Mouse (Mus musculus) midbrain, embryonic 11.5 days (tissue): ENCODE data around the gene Kmt5c. TPM values are rescaled to one million over a fixed set of nuclear protein-coding genes. Genes with fewer than 3 reads are reported as not detected.

Experiments used
- ATAC-seq: fragments of 200-750 bp; cut with Nextera tagmentation; 2 replicates; pipeline ENCODE4 v1.8.0; 2017; ENCODE audit warnings: moderate TSS enrichment, moderate library complexity; ENCODE audit not compliant: low FRiP score
- DNase-seq: peaks from one replicate; pipeline ENCODE4 v3.0.0; 2015; ENCODE audit warnings: low spot score; ENCODE audit errors: missing footprints
- H3K27ac ChIP-seq: fragments of 300-500 bp; sonication (generic); 2 replicates; pipeline ENCODE4 v1.5.1; 2014; ENCODE audit warnings: low read depth, low read length
- H3K27me3 ChIP-seq: fragments of 300-500 bp; sonication (generic); 2 replicates; pipeline ENCODE4 v1.6.1; 2014; ENCODE audit warnings: mild to moderate bottlenecking, low read length, moderate library complexity, mixed read lengths; ENCODE audit not compliant: control insufficient read depth, insufficient read depth
- H3K36me3 ChIP-seq: fragments of 300-500 bp; sonication (generic); 2 replicates; pipeline ENCODE4 v1.6.1; 2014; ENCODE audit warnings: mild to moderate bottlenecking, low read length, moderate library complexity, mixed read lengths; ENCODE audit not compliant: control insufficient read depth, insufficient read depth
- H3K4me1 ChIP-seq: fragments of 300-500 bp; sonication (generic); 2 replicates; pipeline ENCODE4 v1.6.1; 2014; ENCODE audit warnings: low read length; ENCODE audit not compliant: control insufficient read depth, insufficient read depth
- H3K4me2 ChIP-seq: fragments of 300-500 bp; sonication (generic); 2 replicates; pipeline ENCODE4 v1.6.1; 2014; ENCODE audit warnings: mild to moderate bottlenecking, moderate library complexity
- H3K4me3 ChIP-seq: fragments of 300-500 bp; sonication (generic); 2 replicates; pipeline ENCODE4 v1.5.1; 2014; ENCODE audit warnings: low read depth, low read length
- H3K9ac ChIP-seq: fragments of 300-500 bp; sonication (generic); 2 replicates; pipeline ENCODE4 v1.6.1; 2014; ENCODE audit warnings: low read length
- H3K9me3 ChIP-seq: fragments of 300-500 bp; sonication (generic); 2 replicates; pipeline ENCODE4 v1.6.1; 2016; ENCODE audit warnings: low read length; ENCODE audit not compliant: control insufficient read depth
- WGBS: fragments of 180-500 bp; shearing (Covaris S2); extraction: QIAGEN DNeasy Blood & Tissue Kit; methylation state at CpG from one replicate; pipeline ENCODE4 v1.1.7; 2014; 5-methylcytosine and 5-hydroxymethylcytosine counted together
- polyA plus RNA-seq: library from polyadenylated mRNA; unstranded; fragments of >200 nt; fragmentation: Nextera tagmentation; extraction: Ambion mirVana; gene quantifications from 2 replicates; pipeline ENCODE4 v1.2.1, GENCODE M21; 2014

The Kmt5c gene
- polyA plus RNA-seq, 1 experiment from 2014 or later: 71.5 TPM

DNA sequence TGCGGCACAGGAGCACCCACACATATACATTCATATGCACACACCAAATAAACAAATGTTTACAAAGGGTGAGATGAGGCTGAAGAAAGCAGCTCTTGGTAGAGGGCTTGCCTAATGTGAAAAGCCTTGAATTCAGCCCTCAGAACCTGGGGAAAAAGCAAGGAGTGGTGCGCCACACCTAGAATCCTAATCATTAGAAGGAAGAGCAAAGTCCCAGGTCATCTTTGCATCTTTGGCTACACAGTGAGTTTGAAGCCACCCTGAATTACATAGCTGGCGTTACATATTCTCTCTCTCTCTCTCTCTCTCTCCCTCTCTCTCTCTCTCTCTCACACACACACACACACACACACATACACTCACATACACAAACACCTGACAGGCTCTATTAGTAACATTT lies 20.6 kb upstream of the Kmt5c start:
- H3K27ac ChIP-seq: no peak overlapping the region
- H3K9ac ChIP-seq: no peak overlapping the region
- H3K36me3 ChIP-seq: peaks cover 3% of the 10 kb centered on the region; the same call in 1 of the 2 replicates
- H3K4me3 ChIP-seq: no peak overlapping the region
- H3K4me2 ChIP-seq: no peak overlapping the region
- H3K27me3 ChIP-seq: no peaks in the 10 kb centered on the region
- no peak for DNase-seq
- 94% methylated on average over 3 of the region's 3 CpGs for WGBS
- no peaks in the 10 kb centered on the region for H3K9me3 ChIP-seq
- ATAC-seq: no peak
- H3K4me1 ChIP-seq: no peaks in the 10 kb centered on the region

DNA sequence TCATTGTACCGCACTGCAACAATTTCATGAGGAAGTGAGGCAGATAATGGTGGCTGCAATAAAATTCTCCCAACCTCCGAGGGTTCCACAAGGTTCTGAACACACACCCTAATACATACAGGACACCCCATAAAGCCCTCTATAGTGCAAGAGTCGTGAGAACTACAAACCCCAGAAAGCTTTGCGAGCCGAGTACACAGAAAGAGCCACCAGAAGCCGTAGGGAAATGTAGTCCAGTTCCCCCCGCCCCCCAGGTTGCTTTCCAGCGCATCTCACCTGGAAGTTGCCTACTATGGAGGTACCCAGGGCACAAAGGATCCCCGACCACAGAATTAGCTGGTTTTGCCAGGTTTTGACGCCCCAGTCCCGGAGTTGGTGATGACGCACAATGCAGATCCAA lies 16.4 kb upstream of the Kmt5c start:
- 0 out of 2 replicates have a peak overlapping the region, but pooled peaks have one; percentile 24 for H3K9ac ChIP-seq
- no peaks in the 10 kb centered on the region for H3K9me3 ChIP-seq
- no peak overlapping the region for H3K27ac ChIP-seq
- ATAC-seq (peak; percentile 59; the same call in 1 of the 2 replicates), DNase-seq (no peak)
- peak overlapping the region; percentile 17; the same call in 1 of the 2 replicates for H3K4me3 ChIP-seq
- no peaks in the 10 kb centered on the region for H3K36me3 ChIP-seq
- 41% methylated on average over 12 of the region's 12 CpGs for WGBS
- no peaks in the 10 kb centered on the region for H3K4me1 ChIP-seq
- peak overlapping the region; percentile 38 for H3K4me2 ChIP-seq
- no peaks in the 10 kb centered on the region for H3K27me3 ChIP-seq

DNA sequence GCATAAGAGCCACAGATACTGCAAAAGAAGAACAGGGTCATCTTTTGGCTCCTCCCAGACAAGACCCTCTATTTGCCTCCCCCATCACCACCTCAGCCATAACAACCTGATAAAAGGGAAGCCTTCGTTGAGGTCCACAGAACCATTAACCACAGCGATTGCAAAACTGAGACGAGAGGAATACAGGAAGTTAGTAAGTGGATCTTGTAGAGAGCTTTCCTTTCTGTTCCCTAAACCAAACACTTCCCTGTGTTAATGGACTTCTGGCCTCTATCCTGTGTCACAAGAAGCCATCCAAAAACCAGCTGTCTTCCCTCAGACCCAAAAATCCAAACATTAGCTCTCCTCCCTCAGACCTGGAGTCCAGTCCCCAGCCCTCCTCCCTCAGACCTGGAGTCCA lies 15.6 kb upstream of the Kmt5c start:
- H3K36me3 ChIP-seq: no peaks in the 10 kb centered on the region
- H3K4me1 ChIP-seq: no peaks in the 10 kb centered on the region
- H3K4me3 ChIP-seq: no peak overlapping the region
- no peak overlapping the region for H3K27ac ChIP-seq
- no peak overlapping the region for H3K4me2 ChIP-seq
- H3K9ac ChIP-seq: no peak overlapping the region
- no peaks in the 10 kb centered on the region for H3K9me3 ChIP-seq
- 84% methylated on average over 3 of the region's 3 CpGs for WGBS
- no peaks in the 10 kb centered on the region for H3K27me3 ChIP-seq
- no peak for DNase-seq
- ATAC-seq: no peak

DNA sequence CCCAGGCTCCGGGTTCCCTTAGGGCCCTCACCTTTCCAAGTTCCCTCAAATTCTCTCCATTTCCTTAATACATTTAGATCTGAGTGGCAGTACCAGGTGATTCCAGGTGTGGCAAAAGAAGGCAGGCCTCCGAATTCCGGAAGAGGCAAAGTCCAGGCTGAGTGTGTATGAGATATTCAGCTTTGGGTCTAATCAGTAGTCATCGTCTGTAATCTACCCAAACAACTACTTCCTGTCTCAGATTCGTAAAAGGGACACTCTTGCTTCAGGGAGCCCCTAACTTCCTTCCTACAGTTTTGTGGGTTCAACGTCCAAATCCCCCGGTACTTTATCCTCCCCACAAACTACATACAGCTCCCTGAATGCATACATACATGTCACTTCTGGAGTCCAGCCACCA lies 14.7 kb upstream of the Kmt5c start, which contains the start of gene Tmem150b:
Tmem150b (minus strand) TSS at position 81 of the 400 bp plus-strand sequence.
- no peak for DNase-seq
- Histone ChIP-seq H3K27ac (no peak within 1 kb of the TSS), H3K4me3 (no peak within 1 kb of the TSS), H3K4me2 (no peak within 1 kb of the TSS), H3K9me3 (no peaks in the 10 kb centered on the region), H3K36me3 (no peaks in the 10 kb centered on the region), H3K4me1 (no peaks in the 10 kb centered on the region), H3K27me3 (no peaks in the 10 kb centered on the region), H3K9ac (no peak within 1 kb of the TSS)
- 83% methylated on average over 7 of the region's 7 CpGs for WGBS
- no peak for ATAC-seq

DNA sequence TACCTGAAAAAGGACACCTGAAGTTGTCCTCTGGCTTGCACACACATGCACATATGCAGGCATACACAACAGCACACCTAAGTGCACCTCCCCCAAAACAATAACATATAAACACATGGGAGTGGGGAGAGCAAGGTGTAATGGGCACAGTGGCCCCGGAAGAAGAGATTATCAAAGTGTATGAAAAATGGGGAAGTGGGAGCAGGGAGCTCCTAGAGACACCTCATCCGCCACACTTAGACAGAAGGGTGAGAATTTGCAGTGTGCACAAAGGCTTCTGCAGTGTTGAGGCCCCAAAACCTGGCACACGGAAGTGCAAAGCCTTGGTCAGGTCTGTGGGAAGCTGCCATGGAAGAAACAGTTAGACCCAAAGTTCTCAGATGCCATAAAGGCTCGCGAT lies 8.8 kb upstream of the Kmt5c start:
- ATAC-seq: no peak
- no peak overlapping the region for H3K27ac ChIP-seq
- no peaks in the 10 kb centered on the region for H3K9me3 ChIP-seq
- WGBS: 83% methylated on average over 5 of the region's 5 CpGs
- H3K27me3 ChIP-seq: no peaks in the 10 kb centered on the region
- H3K4me3 ChIP-seq: no peak overlapping the region
- H3K4me2 ChIP-seq: no peak overlapping the region
- no peaks in the 10 kb centered on the region for H3K4me1 ChIP-seq
- no peak overlapping the region for H3K9ac ChIP-seq
- no peaks in the 10 kb centered on the region for H3K36me3 ChIP-seq
- no peak for DNase-seq

DNA sequence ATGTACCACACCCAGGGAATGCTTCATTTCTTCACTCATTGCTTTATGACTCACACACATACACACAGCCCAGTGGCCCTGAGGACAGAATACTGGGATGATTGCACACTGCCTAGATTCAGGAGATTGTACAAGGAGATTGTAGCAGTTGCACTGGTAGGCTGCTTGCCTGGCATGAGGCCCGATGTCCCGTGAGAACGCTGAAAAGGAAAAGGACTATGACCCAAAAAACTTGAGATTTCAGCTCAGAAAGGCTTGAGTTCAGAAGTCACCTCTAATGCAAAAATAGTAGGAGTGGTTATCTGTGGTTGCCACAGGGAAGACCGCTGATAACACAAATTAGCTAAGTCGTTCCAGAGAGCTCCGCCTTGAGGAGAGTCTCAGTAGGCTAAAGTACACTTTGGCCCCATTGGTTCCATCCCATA lies 6.9 kb upstream of the Kmt5c start:
- Histone ChIP-seq H3K27ac (no peak overlapping the region), H3K4me2 (no peak overlapping the region), H3K36me3 (no peaks in the 10 kb centered on the region), H3K9me3 (no peaks in the 10 kb centered on the region), H3K9ac (no peak overlapping the region), H3K27me3 (no peaks in the 10 kb centered on the region), H3K4me1 (no peaks in the 10 kb centered on the region), H3K4me3 (no peak overlapping the region)
- WGBS: 71% methylated on average over 6 of the region's 6 CpGs
- DNase-seq: no peak
- ATAC-seq: no peak

DNA sequence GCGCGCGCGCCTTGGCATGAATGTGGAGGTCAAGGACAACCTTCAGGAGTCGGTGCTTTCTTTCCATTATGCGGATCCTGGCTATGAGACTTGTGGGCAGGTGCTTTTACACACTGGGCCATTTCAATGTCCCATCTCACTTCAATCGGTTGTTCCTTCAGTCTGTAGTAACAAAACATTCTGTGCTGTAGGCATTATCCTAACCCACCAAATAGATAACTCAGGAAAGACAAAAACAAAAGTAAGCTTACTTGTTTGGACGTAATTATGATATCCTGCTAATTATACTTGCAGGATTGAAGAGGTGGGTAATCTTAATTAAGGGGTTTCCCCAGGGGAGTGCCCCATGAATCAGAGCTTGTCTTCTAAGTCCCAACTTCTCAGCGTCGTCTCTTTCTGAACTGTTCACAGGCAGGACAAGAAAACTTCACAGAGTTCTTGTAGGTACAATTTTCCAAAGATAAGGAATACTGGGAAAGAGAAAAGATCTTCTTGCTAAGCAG lies 823 bp upstream of the Kmt5c start:
- ATAC-seq (no peak), DNase-seq (peak; percentile 92)
- H3K36me3 ChIP-seq: no peaks in the 10 kb centered on the region
- H3K4me2 ChIP-seq: peak overlapping the region; percentile 59
- WGBS: 45% methylated on average over 10 of the region's 10 CpGs
- H3K4me1 ChIP-seq: peaks cover 19% of the 10 kb centered on the region
- no peaks in the 10 kb centered on the region for H3K9me3 ChIP-seq
- H3K9ac ChIP-seq: peak overlapping the region; percentile 54
- H3K27ac ChIP-seq: peak overlapping the region; percentile 73
- H3K27me3 ChIP-seq: no peaks in the 10 kb centered on the region
- H3K4me3 ChIP-seq: peak overlapping the region; percentile 26

DNA sequence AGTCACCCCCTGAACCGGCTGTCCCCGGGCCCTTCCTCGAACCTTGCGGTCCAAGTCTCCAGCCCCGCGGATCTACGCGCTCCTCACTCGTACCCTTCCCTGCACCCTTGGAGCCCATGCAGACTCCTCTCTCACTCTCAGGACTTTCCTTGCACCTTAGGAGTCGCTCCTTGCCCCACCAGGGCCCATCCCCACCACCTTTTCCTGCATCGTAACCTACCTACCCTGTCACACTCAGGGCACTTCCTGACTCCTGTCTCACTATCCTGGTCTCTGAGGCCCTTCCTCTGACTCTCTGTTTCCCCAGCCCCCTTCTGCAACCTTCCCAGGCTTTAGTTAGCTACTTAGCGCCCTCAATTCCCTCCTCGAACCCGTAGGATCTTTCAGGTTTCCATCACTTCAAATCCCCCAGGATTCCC lies 403 bp downstream of the Kmt5c start:
- DNase-seq (no peak), ATAC-seq (no peak; the same call in 1 of the 2 replicates)
- under 1% methylated on average over 14 of the region's 14 CpGs for WGBS
- Histone ChIP-seq H3K27ac (peak overlapping the region; percentile 55), H3K4me1 (peaks cover 19% of the 10 kb centered on the region), H3K4me3 (peak overlapping the region; percentile 58), H3K9me3 (no peaks in the 10 kb centered on the region), H3K27me3 (no peaks in the 10 kb centered on the region), H3K36me3 (no peaks in the 10 kb centered on the region), H3K9ac (peak overlapping the region; percentile 84), H3K4me2 (peak overlapping the region; percentile 59)

DNA sequence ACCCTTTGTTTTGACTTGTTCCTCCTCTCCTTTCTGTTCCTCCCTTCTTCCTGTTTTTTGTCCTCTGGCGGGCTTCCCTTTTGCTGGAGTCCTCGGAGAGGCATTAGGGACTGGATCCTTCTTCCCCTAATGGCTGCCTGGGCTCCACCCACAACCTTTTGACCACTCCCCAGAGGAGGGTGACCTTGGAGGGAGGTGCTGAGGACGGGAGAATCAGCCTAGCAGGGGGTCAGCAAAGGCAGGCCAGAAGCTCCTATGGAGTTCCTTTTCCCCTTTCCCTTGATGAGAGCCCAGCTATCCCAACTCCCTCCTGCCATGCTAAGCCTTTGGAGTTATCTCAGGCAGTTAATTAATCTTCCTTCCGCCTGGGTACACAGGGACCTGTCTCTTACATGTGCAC lies 1.2 kb downstream of the Kmt5c start:
- WGBS: 6% methylated on average over 4 of the region's 4 CpGs
- Histone ChIP-seq H3K9ac (peak overlapping the region; percentile 84), H3K27ac (peak overlapping the region; percentile 55; the same call in 1 of the 2 replicates), H3K9me3 (no peaks in the 10 kb centered on the region), H3K4me2 (peak overlapping the region; percentile 59), H3K36me3 (no peaks in the 10 kb centered on the region), H3K4me1 (peaks cover 19% of the 10 kb centered on the region), H3K27me3 (no peaks in the 10 kb centered on the region), H3K4me3 (peak overlapping the region; percentile 58)
- no peak for DNase-seq
- no peak for ATAC-seq
